Mouse (Mus musculus) lung, adult 2 months (tissue): ENCODE results near the gene Slc35e2. TPM values are rescaled to one million over a fixed set of nuclear protein-coding genes. Genes with fewer than 3 reads are reported as not detected.
A peak's percentile ranks its signal among the peaks of the same experiment; 100 is the strongest.
"Not testable (repeated sequence)": the region's sequence is repeated elsewhere in the genome, so short reads cannot be mapped to it uniquely, and the experiment has no call there.

Source experiments
- DNase-seq: peaks from one replicate; pipeline ENCODE4 v3.0.0; 2022
- H3K4me1 ChIP-seq: fragments of 200-500 bp; 2 replicates; pipeline ENCODE4 v1.6.1; 2011; ENCODE audit warnings: low read length; ENCODE audit not compliant: control insufficient read depth, insufficient read depth
- H3K4me3 ChIP-seq: fragments of 200-500 bp; replicated peaks from 2 replicates; pipeline ENCODE3; 2011; ENCODE audit warnings: low read depth, mild to moderate bottlenecking, control low read depth, low read length; ENCODE audit errors: extremely low read depth
- CTCF ChIP-seq: fragments of 200-500 bp; IDR thresholded peaks from 2 replicates; pipeline ENCODE4 v1.5.1; 2011; ENCODE audit warnings: mild to moderate bottlenecking, low read length, control low read depth; ENCODE audit not compliant: insufficient read depth
- POLR2A ChIP-seq: fragments of 200-500 bp; IDR thresholded peaks from 2 replicates; pipeline ENCODE4 v1.6.1; 2011; ENCODE audit warnings: low read depth, mild to moderate bottlenecking, control low read depth, low read length, borderline replicate concordance; ENCODE audit errors: extremely low read depth
- WGBS: fragments of 180-500 bp; shearing (Covaris S2); methylation state at CpG from one replicate; pipeline ENCODE4 v1.1.7; 2018; 5-methylcytosine and 5-hydroxymethylcytosine counted together
- polyA plus RNA-seq: library from polyadenylated mRNA; depleted of rRNA; stranded (reverse); fragments of >200 nt; gene quantifications from 2 replicates; pipeline ENCODE4 v1.2.3, GENCODE M21; 2012; rRNA removed

Slc35e2 gene
- polyA plus RNA-seq, 1 experiment, result 6.6 TPM

- no peak for DNase-seq
- no peak for TF ChIP-seq CTCF
- no peak for TF ChIP-seq POLR2A
- H3K4me3 ChIP-seq, result no peak overlapping the region
- H3K4me1 ChIP-seq, result no peaks in the 10 kb centered on the region
- 89% methylated on average over 10 of the region's 10 CpGs for WGBS
Observed at GRCm38 (mm10) chr4:155658961-155659360, 57.7 kb downstream of the Slc35e2 start.

GRCm38 (mm10) chr4:155660641-155661040 is 59.4 kb downstream of the Slc35e2 start:
- no peaks in the 10 kb centered on the region for H3K4me1 ChIP-seq
- no peak overlapping the region for H3K4me3 ChIP-seq
- TF ChIP-seq POLR2A (no peak), CTCF (no peak)
- WGBS, result 70% methylated on average over 12 of the region's 12 CpGs
- DNase-seq, result no peak

- DNase-seq, result no peak
- no peak overlapping the region for H3K4me3 ChIP-seq
- H3K4me1 ChIP-seq, result peaks cover 6% of the 10 kb centered on the region
- TF ChIP-seq POLR2A (no peak), CTCF (no peak)
Observed at GRCm38 (mm10) chr4:155666903-155667302, 65.7 kb downstream of the Slc35e2 start.

- TF ChIP-seq CTCF (no peak), POLR2A (0 out of 2 replicates have a peak, but pooled peaks have one; percentile 46)
- H3K4me3 ChIP-seq, result peak within 1 kb of the TSS; percentile 84
- DNase-seq, result peak; percentile 97
- under 1% methylated on average over 73 of the region's 73 CpGs for WGBS
- peaks cover 6% of the 10 kb centered on the region for H3K4me1 ChIP-seq
Observed at GRCm38 (mm10) chr4:155668689-155669597, 67.7 kb downstream of the Slc35e2 start, which contains the start of gene Mib2. Gene Mib2 (minus strand): TSS chr4:155669198.

- TF ChIP-seq CTCF, result no peak
- no peak for TF ChIP-seq POLR2A
- Histone ChIP-seq H3K4me3 (peak overlapping the region; percentile 84), H3K4me1 (peaks cover 6% of the 10 kb centered on the region)
- 1% methylated on average over 8 of the region's 8 CpGs for WGBS
- no peak for DNase-seq
Observed at GRCm38 (mm10) chr4:155669598-155670075, 68.4 kb downstream of the Slc35e2 start.

- not testable (repeated sequence) for H3K4me1 ChIP-seq
Observed at GRCm38 (mm10) chr4:155670236-155670635, 69.0 kb downstream of the Slc35e2 start.

GRCm38 (mm10) chr4:155672082-155672481 is 70.9 kb downstream of the Slc35e2 start:
- Histone ChIP-seq H3K4me3 (no peak overlapping the region), H3K4me1 (peaks cover 6% of the 10 kb centered on the region)
- WGBS, result 56% methylated on average over 2 of the region's 2 CpGs
- TF ChIP-seq POLR2A, result no peak
- no peak for TF ChIP-seq CTCF
- no peak for DNase-seq

More at GRCm38 (mm10) chr4:155670236-155670635, 69.0 kb downstream of the Slc35e2 start:
- DNase-seq, H3K4me3 ChIP-seq: not testable (repeated sequence)
- WGBS, result 79% methylated on average over 4 of the region's 4 CpGs

Other genes starting within 250 kb of the Slc35e2 start
- gene Prkcz, start 240.1 kb upstream of the Slc35e2 start, polyA plus RNA-seq, result 33.1 and 38.1 TPM in 2 replicates
- gene Gabrd, start 203.3 kb upstream of the Slc35e2 start, polyA plus RNA-seq, result 0.52 and 1.4 TPM in 2 replicates
- gene Cfap74, start 192.2 kb upstream of the Slc35e2 start, polyA plus RNA-seq, result 7.4 and 10.1 TPM in 2 replicates
- gene Tmem52, start 132.3 kb upstream of the Slc35e2 start, polyA plus RNA-seq, result 3.5 and 5.2 TPM in 2 replicates
- gene Gnb1, start 110.1 kb upstream of the Slc35e2 start, polyA plus RNA-seq, result 683 and 872 TPM in 2 replicates
- gene Nadk, start 39.0 kb upstream of the Slc35e2 start, polyA plus RNA-seq, result 110 and 119 TPM in 2 replicates
- gene Cdk11b, start 23.4 kb downstream of the Slc35e2 start, polyA plus RNA-seq, result 21.3 and 29.1 TPM in 2 replicates
- gene Gm10563, start 44.0 kb downstream of the Slc35e2 start, polyA plus RNA-seq, result not detected in 2 replicates
- 30.8 and 42.7 TPM in 2 replicates for gene Mmp23, start 52.0 kb downstream of the Slc35e2 start, polyA plus RNA-seq
- gene Mib2, start 67.8 kb downstream of the Slc35e2 start, polyA plus RNA-seq, result 90.1 and 92.0 TPM in 2 replicates
- gene Fndc10, start 92.9 kb downstream of the Slc35e2 start, polyA plus RNA-seq, result 10.6 and 11.8 TPM in 2 replicates
- gene Ssu72, start 103.4 kb downstream of the Slc35e2 start, polyA plus RNA-seq, result 103 and 128 TPM in 2 replicates
- gene Tmem240, start 133.4 kb downstream of the Slc35e2 start, polyA plus RNA-seq, result 1.6 and 1.8 TPM in 2 replicates
- gene Atad3a, start 159.7 kb downstream of the Slc35e2 start, polyA plus RNA-seq, result 44.5 and 48.4 TPM in 2 replicates
- gene Vwa1, start 173.3 kb downstream of the Slc35e2 start, polyA plus RNA-seq, result 9.2 and 11.8 TPM in 2 replicates
- gene Tmem88b, start 184.5 kb downstream of the Slc35e2 start, polyA plus RNA-seq, result 0.38 and 0.52 TPM in 2 replicates
- 15.7 and 17.3 TPM in 2 replicates for gene Ankrd65, start 189.0 kb downstream of the Slc35e2 start, polyA plus RNA-seq
- 36.9 and 40.0 TPM in 2 replicates for gene Mrpl20, start 201.5 kb downstream of the Slc35e2 start, polyA plus RNA-seq
- 59.8 and 62.5 TPM in 2 replicates for gene Ccnl2, start 211.1 kb downstream of the Slc35e2 start, polyA plus RNA-seq
- gene Aurkaip1, start 229.9 kb downstream of the Slc35e2 start, polyA plus RNA-seq, result 120 and 151 TPM in 2 replicates
- 994 and 1,263 TPM in 2 replicates for gene Mxra8, start 238.3 kb downstream of the Slc35e2 start, polyA plus RNA-seq
- 128 and 159 TPM in 2 replicates for gene Dvl1, start 246.0 kb downstream of the Slc35e2 start, polyA plus RNA-seq